Mouse (Mus musculus) adrenal gland, postnatal 0 days (tissue): ENCODE data around the gene Spats2l. TPM values are rescaled to one million over a fixed set of nuclear protein-coding genes. Genes with fewer than 3 reads are reported as not detected.

Experiments
- polyA plus RNA-seq: library from polyadenylated mRNA; unstranded; fragments of >200 nt; fragmentation: Nextera tagmentation; extraction: Ambion mirVana; gene quantifications from 2 replicates; pipeline ENCODE4 v1.2.1, GENCODE M21; 2015

The Spats2l gene
- polyA plus RNA-seq: 36.2 and 55.4 TPM in 2 replicates

GRCm38 (mm10) chr1:57774001-57774667 lies at the start of gene Spats2l:
Gene Spats2l (plus strand): TSS chr1:57774162.

GRCm38 (mm10) chr1:57995432-57996132 lies 221.6 kb downstream of the Spats2l start, which contains the start of gene Sgo2a:
Gene Sgo2a (plus strand): TSS chr1:57995971.

Other genes with a start within 250 kb of the Spats2l start
- 3.4 and 4.4 TPM in 2 replicates for gene Sgo2a, start 221.8 kb downstream of the Spats2l start, polyA plus RNA-seq
- 12.5 and 14.4 TPM in 2 replicates for gene Kctd18, start 244.8 kb downstream of the Spats2l start, polyA plus RNA-seq